Mouse (Mus musculus) brain, adult 2 months (tissue): ENCODE data around the gene Myo6.

Source experiments
- DNase-seq: peaks from one replicate; pipeline ENCODE4 v3.0.0; 2011; ENCODE audit warnings: low read depth, low spot score

The Myo6 gene

DNA sequence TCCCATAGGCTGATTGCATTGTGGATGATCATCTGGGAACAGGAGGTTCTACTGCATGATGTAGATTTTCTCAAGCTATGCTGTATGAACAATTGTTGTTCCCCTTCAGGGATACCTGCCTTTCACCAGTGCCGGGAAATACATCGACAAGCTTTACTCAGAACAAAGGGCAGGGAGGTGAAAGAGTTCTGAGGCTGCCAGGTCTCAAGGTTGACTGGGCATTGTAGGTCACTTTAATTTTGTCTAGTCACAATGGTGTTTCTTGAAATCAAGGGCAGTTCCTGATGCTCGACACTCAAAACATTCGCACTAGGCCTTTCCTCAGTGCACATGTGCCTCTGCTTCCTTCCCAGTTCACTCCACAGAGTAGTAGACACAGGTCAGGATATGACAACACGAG is 15.9 kb downstream of the Myo6 start:
- no peak for DNase-seq

DNA sequence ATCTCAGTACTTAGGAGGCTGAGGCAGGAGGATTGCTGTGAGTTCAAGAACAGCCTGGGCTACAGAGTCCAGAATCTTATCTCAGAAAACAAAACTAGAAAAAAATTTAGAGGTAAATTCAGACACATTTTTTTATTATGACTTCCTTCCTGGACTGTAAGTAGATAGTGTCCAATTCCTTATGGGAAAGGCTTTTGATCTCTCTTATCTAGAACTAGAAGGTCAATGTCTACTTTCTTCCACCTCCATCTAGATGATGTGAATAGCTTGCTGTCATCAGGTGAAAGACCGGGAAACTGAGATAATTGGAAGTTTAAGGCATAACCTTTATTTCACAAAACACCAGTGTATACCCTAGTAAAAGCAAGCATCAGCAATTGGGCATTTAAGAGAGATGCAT is 16.9 kb downstream of the Myo6 start:
- DNase-seq, result no peak

DNA sequence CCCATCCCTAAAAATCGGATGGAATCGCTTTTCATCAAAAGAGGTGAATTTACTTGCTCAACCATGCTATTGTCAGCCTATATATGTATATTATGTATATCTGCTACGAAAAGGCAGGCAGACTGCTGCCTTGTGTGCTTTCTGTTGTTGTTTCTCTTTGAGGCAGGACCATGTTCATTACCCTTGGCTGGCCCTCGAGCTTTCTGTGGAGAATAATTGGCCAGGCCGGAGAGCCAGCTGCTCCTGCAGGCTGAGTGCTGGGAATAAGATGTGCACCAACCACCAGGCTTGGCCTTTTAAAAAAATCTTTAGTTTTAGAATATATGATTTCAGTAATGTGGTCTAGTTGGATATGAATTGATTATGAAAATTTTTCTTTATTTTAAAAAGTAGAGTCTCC is 19.3 kb downstream of the Myo6 start:
- DNase-seq, result peak; percentile 41

DNA sequence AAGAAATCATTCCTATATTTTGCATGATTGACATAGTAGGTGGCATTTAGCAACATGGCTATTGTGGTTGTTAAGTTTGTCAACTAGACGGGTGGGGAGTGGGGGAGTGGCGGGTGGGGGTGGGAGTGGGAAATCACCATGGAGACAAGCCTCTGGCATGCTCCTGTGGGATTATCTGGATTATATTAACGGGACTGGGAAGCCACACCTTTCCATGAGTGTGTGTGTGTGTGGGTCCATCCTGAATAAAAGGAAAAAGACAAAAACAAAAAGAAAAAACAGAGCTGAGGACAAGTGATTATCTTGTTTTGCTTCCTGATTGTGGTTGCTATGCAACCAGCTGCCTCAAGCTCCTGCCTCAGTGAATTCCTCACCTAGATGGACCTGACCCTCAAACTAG is 20.9 kb downstream of the Myo6 start:
- no peak for DNase-seq

DNA sequence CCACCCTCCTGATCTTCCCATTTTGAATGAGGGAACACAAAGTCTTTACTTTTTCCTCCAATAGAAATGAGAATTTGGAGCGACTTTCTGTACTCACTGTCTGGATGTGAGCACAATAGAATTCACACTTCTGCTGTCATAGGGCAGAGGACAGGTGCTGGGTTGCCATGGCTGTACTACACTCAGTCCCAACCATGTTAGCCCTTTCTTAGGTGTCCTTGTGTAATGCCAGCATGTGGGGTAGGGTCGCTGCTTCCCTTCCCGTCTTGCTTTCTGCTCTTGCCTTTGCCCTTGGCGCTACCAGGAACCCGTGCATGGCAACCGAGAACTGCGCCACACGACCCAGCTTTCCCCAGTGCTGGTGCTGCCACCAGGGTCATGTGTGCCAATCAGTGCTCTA is 21.9 kb downstream of the Myo6 start:
- DNase-seq, result no peak

DNA sequence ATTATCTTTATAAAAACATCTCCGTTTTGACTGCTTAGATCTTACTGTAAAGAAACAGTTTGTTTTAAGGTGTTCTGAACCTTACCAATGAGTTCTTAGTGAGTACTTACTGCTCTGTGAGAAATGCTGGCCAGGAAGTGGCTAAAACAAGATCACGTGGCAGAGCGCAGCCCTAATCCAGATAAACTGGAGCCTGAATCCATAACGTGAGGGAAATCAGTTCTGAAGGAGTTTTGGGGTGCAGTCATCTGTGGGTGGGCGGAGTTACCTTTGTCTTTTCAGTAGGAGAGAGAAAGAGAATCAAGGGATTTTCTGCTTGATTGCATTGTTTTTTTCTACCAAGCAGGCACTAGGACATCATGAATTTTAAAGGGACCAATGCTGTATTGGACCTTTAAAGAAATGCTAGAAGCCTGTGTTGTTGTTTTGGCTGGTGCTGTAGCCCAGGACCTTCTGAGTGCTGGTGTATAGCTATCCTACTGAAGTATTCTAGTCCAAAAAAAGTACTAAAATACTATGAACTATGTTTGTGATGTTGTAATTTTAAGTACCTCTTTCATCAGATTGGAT is 23.6 kb downstream of the Myo6 start:
- no peak for DNase-seq

DNA sequence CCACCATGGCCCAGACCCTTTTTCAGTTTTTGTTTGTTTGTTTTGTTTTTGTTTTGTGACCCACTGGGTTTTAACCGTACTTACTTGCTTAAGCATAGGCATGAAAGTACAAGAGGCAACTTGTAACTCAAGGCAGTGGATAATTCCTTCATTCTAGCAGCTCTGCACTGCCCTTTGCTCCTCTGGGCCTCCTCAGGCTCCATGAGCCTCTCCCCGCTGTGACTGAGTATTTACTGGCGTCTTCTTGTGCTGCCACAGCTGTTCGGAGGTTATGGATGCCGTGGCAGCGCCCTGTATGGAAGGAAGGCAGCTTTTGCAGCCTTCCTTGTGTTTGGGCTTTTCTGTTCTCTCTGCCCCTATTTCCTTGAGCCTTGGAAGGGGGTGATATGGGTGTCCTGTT is 26.4 kb downstream of the Myo6 start:
- DNase-seq, result no peak

DNA sequence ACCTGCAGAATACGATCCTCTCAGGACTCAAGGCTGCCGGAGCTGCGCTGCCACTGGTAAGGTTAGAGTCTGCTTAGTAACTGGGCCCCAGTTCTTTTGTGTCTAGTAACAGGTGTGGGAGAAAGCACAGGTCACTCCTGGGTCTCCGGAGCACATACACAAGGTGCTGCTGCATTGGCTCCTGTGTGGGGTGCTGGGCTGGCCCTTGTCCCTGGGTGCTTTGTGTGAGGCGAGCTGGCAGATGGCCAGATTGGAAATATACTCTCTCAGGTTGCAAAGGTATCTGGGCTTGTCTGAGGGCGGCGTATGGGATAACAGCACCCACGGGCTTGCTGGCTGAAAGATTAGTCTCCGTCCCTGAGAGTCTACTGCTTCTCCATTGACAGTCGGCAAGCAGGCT is 27.5 kb downstream of the Myo6 start:
- DNase-seq, result peak; percentile 31

DNA sequence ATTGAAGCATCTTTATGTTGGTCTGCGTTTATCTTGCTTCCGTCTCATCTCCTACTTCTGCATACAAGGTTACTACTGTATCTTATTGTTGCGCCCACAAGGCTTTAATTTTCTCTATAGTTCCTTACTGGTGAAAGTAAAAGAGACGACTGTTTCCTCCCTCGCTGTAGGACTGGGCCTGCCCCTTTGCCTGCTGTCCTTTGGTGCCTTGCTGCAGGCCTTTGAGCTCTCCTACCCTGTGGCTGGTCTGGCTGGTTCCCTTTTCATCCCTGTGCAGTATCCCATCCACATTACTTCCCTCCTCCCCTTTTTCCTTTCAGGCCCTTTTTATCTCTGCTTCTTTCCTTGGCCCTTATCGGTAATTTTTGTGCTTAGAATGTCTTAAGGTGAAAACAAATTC is 29.6 kb downstream of the Myo6 start:
- DNase-seq, result no peak

DNA sequence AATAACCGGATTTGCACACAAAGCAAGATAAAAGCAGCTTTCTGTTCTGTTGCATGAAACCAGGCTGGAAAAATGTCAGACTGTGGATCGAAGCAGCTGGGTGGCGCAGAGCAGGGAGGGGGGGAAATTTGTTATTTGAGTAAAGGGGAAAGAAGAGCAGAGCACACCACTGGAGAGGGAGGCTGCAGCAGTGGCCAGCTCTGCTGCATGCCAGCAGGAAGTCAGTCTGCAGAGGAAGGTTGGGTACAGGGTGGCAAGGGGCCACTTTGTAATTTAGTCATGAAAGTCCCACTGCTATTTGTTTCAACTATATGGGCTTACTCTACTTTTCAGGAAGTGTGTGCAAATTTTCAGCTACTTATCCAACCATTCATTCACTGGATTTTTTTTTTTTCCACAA is 31.3 kb downstream of the Myo6 start:
- DNase-seq, result no peak

DNA sequence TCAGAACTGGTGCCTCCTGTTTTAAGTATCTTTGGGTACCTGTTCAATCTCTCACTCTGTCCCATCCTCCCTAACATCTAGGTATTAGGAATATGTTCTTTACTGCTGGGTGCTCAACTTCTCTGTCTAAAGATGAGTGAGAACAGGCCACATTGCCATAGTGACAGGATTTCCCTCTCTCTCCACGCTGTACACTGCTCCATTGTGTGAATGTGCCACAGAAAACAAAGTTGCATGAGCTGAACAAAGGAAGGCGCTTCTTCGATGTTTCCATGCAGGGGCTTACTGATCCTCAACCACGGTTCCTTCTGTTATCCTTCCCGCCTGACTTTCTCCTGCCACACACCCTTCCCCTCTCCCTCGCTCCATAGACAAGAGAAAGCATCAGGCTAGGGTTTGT is 32.4 kb downstream of the Myo6 start:
- DNase-seq, result peak; percentile 56

DNA sequence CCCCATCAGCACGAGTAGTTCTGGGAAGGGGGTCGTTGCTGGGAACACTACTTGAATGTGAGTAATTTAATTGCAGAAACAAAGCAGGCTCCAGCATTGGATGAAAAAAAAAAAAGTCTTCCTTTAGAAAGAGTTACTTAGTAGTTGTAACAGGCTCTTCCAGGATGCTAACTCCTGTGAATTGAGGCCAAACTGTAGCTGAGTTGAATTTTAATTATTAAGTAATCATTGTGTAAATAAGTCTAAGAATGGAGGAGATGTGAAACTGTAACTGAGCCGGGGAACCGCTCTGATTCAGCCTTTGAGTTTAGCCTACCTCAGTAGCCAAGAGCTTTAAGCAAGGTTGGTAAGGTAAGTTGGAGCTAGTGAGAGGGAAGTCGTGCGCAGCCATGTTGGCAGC is 36.0 kb downstream of the Myo6 start:
- DNase-seq, result no peak

DNA sequence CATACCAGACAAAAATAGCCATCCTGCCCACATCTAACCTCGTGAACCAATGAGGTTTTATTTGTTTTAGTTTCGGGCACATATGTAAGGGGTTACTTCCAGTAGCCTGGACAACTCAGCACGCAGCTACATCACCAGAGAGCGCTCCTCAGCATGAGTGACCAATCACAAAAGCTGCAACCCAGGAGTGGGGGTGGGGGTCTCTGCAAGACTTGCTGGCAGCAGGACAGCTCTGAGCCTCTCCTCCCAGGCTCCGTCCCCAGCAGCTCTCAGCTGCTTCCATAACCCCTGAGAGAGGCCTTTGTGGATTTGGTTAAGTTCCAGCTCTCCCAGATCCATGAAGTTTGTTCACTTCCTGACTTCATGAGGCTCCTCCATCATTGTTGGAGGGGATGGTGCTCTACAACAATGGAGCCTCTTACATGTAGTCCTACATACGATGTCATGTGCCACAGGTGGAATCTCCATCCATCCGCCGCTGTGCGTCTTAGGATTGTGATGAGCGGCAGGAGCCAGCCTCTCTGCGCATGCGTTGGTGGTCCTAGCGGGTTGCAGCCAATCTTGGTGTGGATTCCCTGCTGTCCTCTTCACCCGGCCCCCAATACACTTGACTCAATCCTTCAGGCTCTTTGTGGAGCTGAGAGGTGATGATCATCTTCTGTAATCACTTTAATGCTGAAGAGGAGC is 37.7 kb downstream of the Myo6 start:
- no peak for DNase-seq

DNA sequence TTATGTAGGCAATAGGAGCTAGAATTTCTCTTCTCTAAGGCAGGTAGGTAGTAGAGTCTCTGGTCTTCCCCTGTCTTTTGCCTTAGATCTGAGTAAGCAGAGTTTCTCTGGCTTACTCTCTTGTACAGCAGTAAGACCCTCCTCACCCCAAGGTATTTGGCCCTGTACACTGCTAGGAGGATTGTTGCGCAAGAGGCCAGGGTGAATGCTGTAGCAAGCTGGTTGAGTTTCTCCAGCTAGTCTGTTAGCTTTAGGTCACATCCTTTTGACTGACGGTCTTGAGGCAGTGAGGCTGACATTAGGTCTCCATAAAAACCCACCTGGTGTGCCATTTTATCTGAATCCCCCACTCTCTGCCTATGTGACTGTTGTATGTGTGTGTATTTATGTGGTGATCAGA is 43.9 kb downstream of the Myo6 start:
- DNase-seq, result no peak

DNA sequence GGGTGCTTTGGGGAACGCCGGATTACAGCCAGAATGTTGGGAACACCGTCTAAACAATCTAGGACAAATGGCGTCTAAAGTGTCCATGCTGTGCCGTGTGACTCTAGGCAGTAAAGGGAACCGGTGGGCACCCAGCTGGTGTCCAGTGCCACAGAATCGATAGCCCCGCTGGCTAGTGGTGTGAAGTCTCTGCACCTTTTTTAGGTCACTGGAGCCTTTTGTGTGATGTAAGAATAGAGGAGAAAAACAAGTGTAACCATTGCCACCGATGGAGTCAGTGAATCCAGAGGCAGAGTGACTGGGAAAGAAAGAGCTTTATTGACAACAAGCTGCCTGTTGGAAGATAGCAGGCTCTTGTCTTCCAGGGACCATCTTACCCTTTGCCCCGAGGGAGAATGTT is 44.6 kb downstream of the Myo6 start:
- no peak for DNase-seq

DNA sequence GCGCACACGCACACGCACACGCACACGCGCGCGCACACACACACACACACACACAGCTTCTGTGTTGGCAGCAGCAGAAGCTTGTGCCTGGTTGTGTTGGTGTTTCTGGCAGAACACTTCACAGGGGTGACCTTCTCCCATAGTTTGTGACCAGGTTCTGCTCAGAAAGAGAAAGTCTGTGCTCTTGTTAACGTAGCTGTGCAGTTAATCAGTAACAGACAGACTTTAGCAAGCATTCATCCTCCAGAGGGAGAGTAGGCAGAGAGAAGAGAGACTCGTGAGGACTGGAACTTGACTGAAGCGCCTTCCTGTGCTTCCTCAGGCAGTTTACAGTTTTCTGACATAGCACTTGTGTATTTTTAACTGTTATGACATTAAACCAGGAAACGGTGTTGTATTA is 45.3 kb downstream of the Myo6 start:
- DNase-seq, result peak; percentile 31

DNA sequence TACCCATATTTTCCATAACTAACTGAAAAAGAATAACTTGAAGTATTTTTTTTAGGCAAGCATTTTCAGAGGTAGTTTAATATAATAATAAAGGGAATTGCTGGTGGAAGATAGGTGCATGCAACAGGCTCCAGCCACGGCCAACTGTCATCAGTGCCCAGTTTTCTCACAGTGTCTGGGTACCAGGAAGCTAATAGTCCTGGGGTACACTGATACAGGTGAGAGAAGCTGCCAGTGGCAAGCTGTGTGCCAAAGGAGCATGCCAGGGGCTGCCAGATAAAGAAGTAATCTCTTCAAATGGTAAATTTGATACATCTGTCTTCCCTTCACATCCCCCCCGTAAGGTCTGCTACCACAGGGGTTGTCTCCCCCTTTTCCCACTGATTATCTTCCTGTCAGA is 48.6 kb downstream of the Myo6 start:
- no peak for DNase-seq

DNA sequence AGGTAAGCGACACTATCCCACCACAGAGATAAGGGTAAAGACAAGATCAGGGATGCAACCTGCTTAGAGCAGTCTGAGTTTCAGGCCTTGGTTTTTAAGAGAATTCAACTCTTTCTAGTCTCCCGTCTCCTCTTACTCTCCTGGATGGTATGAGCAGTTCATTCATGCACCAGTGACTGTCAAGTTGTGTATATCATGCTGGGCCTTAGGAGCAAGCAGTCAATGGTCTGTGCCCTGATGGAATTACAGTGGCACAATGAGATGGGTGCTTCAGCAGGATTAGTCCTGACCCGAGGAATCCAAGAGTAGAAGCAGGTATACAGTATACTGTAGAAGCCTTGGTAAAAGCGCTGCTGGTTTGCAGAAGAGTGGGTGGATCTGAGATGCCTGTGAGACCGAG is 50.7 kb downstream of the Myo6 start:
- DNase-seq, result no peak

DNA sequence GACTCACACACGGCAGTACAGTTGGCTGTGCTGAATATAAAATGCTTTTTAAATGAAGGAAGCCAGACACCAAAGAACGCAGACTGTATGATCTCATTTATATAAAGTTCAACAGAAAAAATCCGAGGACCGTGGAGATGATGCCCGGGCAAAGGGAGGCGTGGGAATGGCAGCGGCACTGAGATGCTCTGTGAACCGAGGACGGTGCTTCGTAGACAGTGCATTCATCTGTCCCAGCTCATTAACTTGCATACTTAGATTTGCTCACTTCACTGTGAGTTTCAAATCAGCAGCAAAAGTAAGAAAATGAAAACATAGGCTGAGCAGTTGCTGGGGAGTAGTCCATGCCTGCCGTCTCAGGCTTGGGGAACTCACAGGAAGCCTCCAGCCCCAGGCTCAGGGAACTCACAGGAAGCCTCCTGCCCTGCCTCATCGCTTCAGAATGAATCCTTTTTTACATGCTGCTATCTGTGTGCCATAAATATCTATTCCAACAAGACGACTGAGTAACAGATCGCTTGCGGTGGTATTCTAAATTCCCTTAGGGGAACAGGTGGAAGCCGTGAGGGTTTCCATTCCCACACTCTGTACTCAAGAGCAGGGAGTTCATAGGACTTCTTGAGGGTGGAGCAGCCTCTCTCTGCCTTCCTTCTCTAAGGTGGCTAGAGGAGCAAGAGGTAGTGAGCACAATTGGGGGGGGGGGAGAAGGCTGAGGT is 52.1 kb downstream of the Myo6 start:
- peak; percentile 40 for DNase-seq

DNA sequence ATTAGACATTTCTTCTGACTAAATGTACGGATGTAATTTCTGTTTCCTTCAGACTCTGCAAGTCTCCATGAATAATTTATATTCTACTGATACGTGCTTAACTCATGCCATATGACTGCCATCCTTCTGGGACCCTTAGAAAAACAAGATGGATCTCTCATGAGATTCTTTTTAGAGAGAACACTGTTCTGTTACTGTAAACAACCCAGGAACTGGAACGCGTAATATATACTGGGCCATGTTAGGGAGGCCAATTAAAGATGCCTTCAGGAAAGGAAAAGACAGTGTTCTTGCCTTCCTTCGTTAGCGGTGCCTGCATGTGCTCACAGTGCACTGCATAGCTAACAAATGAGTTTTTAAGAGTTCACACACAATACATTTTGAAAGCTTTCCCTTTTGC is 53.9 kb downstream of the Myo6 start:
- DNase-seq, result no peak

DNA sequence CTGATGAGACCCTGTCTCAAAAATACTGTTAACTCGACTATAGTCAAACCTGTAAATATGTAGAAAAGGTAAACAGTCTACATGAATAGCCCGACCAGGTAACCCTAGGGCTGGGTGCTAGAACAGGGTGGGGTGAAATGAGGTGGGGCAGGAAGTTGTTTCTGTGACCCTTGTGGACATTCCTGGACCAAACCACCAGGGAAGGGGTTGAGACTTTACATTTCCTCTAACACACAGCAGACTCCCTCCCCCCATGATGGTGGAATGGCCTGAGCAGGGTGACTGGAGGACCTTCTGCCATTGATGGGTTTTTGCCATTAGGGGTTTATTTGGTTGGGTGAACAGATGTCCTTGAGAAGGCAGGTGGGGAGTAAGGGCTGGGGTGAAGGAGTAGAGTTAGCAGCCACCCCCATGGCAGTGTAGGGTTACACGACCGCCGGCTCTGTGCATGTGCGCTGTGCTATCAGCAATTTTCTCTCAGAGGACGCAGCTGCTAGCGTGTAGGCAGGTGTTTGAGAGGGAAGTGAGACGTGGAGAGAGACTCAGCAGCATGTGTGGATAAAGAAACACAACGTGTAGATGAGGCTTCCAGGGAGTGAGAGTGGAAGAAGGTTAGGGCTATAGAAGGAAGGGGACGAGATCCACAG is 59.3 kb downstream of the Myo6 start:
- peak; percentile 58 for DNase-seq

DNA sequence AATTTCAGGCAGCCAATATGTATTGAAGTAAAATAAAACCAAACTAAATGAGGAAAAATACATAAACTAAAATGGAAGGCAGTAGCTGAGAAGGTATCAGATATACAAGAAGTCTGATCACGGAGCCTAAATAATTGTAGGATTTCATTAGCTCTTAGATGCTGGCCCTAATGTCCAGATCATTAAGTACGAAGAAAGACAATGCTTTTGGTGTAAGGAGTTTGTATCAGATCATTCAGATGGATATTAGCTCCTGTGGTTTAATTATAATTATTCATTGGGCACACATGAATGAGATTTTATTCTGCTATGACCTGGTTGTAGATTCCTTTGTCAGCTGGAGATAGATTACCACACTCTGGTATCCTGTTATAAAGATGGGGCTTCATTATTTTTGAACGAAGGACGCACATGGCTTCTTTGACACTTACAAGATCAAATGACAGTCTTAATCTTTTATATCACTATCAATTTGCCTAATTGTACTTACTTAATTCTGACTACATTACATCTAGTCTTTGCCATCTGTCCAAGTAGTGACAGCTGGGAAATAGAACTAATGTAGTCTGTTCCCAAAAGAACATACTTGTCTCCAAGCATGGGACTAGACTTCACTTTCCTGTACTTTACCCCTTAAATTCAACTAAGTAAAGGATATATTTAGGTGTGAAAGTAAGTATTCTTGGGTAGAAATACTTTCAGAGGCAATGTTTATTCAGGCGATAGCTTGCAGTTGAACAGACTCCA is 61.9 kb downstream of the Myo6 start:
- DNase-seq, result no peak
